Mouse (Mus musculus): Measurements from ENCODE around the gene Sspn. TPM values are rescaled to one million over a fixed set of nuclear protein-coding genes. Genes with fewer than 3 reads are reported as not detected.

The Sspn gene
- total and polyA plus RNA-seq, 3 experiments, result not detected

DNA sequence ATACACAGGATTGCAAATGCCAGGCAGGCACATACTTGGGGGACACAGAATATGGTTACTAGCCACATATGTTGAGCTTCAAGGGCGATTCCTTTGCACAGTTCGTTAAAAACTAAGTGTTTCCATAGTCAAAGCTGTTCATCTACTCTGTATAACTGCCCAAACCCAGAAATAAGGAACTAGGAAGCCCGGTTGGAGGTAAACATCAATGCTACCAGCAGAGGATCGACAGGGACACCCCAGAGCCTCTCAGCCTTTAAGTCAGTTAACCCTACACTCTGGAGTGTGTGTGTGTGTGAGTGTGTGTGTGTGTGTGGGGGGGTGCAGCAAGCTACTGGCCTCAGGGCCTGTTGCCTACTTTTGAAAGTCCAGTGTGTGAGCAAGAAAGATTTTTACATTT is 21.5 kb upstream of the Sspn start:
- H3K9ac ChIP-seq (ENCODE audit: control insufficient read depth, low read depth, low read length, poor library complexity, severe bottlenecking), result no peak overlapping the region
- no peaks in the 10 kb centered on the region for H3K36me3 ChIP-seq (ENCODE audit: control insufficient read depth in 1 of 2, insufficient read depth in 2 of 2, low read length in 2 of 2)
- no peak for DNase-seq (ENCODE audit: low read depth, low spot score)
- H3K4me1 ChIP-seq (ENCODE audit: control insufficient read depth in 1 of 2, insufficient read depth in 2 of 2, low read length in 2 of 2), result no peaks in the 10 kb centered on the region
- TF ChIP-seq ZKSCAN1 (IDR thresholded peaks at IDR 0.05; ENCODE audit: low read depth, low read length) (no peak), NRF1 (IDR thresholded peaks at IDR 0.05; ENCODE audit: insufficient read depth, low read depth, low read length, poor library complexity, severe bottlenecking) (no peak), RAD21 (IDR thresholded peaks at IDR 0.05; ENCODE audit: low read depth, low read length) (no peak), MXI1 (IDR thresholded peaks at IDR 0.05; ENCODE audit: low read depth, low read length) (no peak), ZC3H11A (IDR thresholded peaks at IDR 0.05; ENCODE audit: low read depth, low read length) (no peak), MAFK (IDR thresholded peaks at IDR 0.05; ENCODE audit: borderline replicate concordance, low read depth, low read length) (no peak), RCOR1 (IDR thresholded peaks at IDR 0.05; ENCODE audit: low read depth, low read length) (no peak), ETS1 (IDR thresholded peaks at IDR 0.05; ENCODE audit: low read depth, low read length) (no peak), CHD1 (IDR thresholded peaks at IDR 0.05; ENCODE audit: low read depth, low read length) (no peak), NELFE (IDR thresholded peaks at IDR 0.05; ENCODE audit: low read depth, low read length) (no peak), MYB (IDR thresholded peaks at IDR 0.05; ENCODE audit: low read depth, low read length) (no peak), JUND (IDR thresholded peaks at IDR 0.05; ENCODE audit: low read depth, low read length) (no peak), MAZ (IDR thresholded peaks at IDR 0.05; ENCODE audit: low read depth, low read length) (no peak), MYC (IDR thresholded peaks at IDR 0.05; ENCODE audit: low read depth, low read length) (no peak)
- no peaks in the 10 kb centered on the region for H3K79me2 ChIP-seq (ENCODE audit: control insufficient read depth, insufficient read depth, low read length, poor library complexity)
- no peaks in the 10 kb centered on the region for H3K27me3 ChIP-seq (ENCODE audit: control insufficient read depth in 1 of 2, insufficient read depth in 2 of 2, low read length in 2 of 2)
- no peaks in the 10 kb centered on the region for H3K9me3 ChIP-seq (replicated peaks; ENCODE audit: insufficient read depth, low read length)
- H3K27ac ChIP-seq (ENCODE audit: control insufficient read depth, low read depth, low read length), result no peak overlapping the region
- H3K4me3 ChIP-seq (ENCODE audit: control insufficient read depth in 1 of 2, insufficient read depth in 1 of 2, low read depth in 2 of 2, low read length in 2 of 2), result no peak overlapping the region

GRCm38 (mm10) chr6:145910469-145911426 is 20.7 kb upstream of the Sspn start:
- H3K79me2 ChIP-seq (ENCODE audit: control insufficient read depth, insufficient read depth, low read length, poor library complexity), result no peaks in the 10 kb centered on the region
- DNase-seq (ENCODE audit: low read depth, low spot score), result peak; percentile 5
- H3K9ac ChIP-seq (ENCODE audit: control insufficient read depth, low read depth, low read length, poor library complexity, severe bottlenecking), result no peak overlapping the region
- no peak overlapping the region for H3K27ac ChIP-seq (ENCODE audit: control insufficient read depth, low read depth, low read length)
- H3K36me3 ChIP-seq (ENCODE audit: control insufficient read depth in 1 of 2, insufficient read depth in 2 of 2, low read length in 2 of 2), result no peaks in the 10 kb centered on the region
- no peaks in the 10 kb centered on the region for H3K4me1 ChIP-seq (ENCODE audit: control insufficient read depth in 1 of 2, insufficient read depth in 2 of 2, low read length in 2 of 2)
- H3K4me3 ChIP-seq (ENCODE audit: control insufficient read depth in 1 of 2, insufficient read depth in 1 of 2, low read depth in 2 of 2, low read length in 2 of 2), result no peak overlapping the region
- no peaks in the 10 kb centered on the region for H3K9me3 ChIP-seq (replicated peaks; ENCODE audit: insufficient read depth, low read length)
- no peak for TF ChIP-seq HCFC1 (IDR thresholded peaks at IDR 0.05; ENCODE audit: low read depth, low read length)
- TF ChIP-seq MEF2A (IDR thresholded peaks at IDR 0.05; ENCODE audit: extremely low read depth, insufficient replicate concordance, low read depth, low read length, poor library complexity, severe bottlenecking), result no peak
- TF ChIP-seq BHLHE40 (IDR thresholded peaks at IDR 0.05; ENCODE audit: borderline replicate concordance, low read depth, low read length), result no peak
- no peak for TF ChIP-seq TAL1 (IDR thresholded peaks at IDR 0.05; ENCODE audit: low read length)
- TF ChIP-seq EP300 (IDR thresholded peaks at IDR 0.05; ENCODE audit: low read depth in 1 of 2, low read length in 2 of 2), result no peak
- no peak for TF ChIP-seq RCOR1 (IDR thresholded peaks at IDR 0.05; ENCODE audit: low read depth, low read length)
- TF ChIP-seq MAFK (IDR thresholded peaks at IDR 0.05; ENCODE audit: borderline replicate concordance, low read depth, low read length), result no peak
- no peak for TF ChIP-seq CHD1 (IDR thresholded peaks at IDR 0.05; ENCODE audit: low read depth, low read length)
- no peak for TF ChIP-seq CHD2 (IDR thresholded peaks at IDR 0.05; ENCODE audit: low read length)
- H3K27me3 ChIP-seq (ENCODE audit: control insufficient read depth in 1 of 2, insufficient read depth in 2 of 2, low read length in 2 of 2), result no peaks in the 10 kb centered on the region

All from MEL (cell line).